Mouse (Mus musculus) hindbrain, embryonic 16.5 days (tissue): ENCODE results near the gene Bphl. TPM values are rescaled to one million over a fixed set of nuclear protein-coding genes. Genes with fewer than 3 reads are reported as not detected.
A peak's percentile ranks its signal among the peaks of the same experiment; 100 is the strongest.
"Not testable (repeated sequence)": the region's sequence is repeated elsewhere in the genome, so short reads cannot be mapped to it uniquely, and the experiment has no call there.

Source experiments
- ATAC-seq: fragments of 200-750 bp; cut with Nextera tagmentation; 2 replicates; pipeline ENCODE4 v1.8.0; 2017; ENCODE audit warnings: moderate TSS enrichment, moderate library complexity
- H3K27ac ChIP-seq: fragments of 300-500 bp; sonication (generic); 2 replicates; pipeline ENCODE4 v1.5.1; 2014; ENCODE audit warnings: low read depth, mild to moderate bottlenecking, control low read depth, low read length, moderate library complexity
- H3K27me3 ChIP-seq: fragments of 300-500 bp; sonication (generic); replicated peaks from 2 replicates; pipeline ENCODE4 v1.6.1; 2014; ENCODE audit warnings: low read length; ENCODE audit not compliant: control insufficient read depth, insufficient read depth
- H3K36me3 ChIP-seq: fragments of 300-500 bp; sonication (generic); 2 replicates; pipeline ENCODE4 v1.6.1; 2014; ENCODE audit warnings: mild to moderate bottlenecking, low read length, moderate library complexity, mixed read lengths; ENCODE audit not compliant: control insufficient read depth, insufficient read depth
- H3K4me1 ChIP-seq: fragments of 300-500 bp; sonication (generic); 2 replicates; pipeline ENCODE4 v1.6.1; 2014; ENCODE audit warnings: low read depth, low read length; ENCODE audit not compliant: control insufficient read depth, insufficient read depth
- H3K4me2 ChIP-seq: fragments of 300-500 bp; sonication (generic); 2 replicates; pipeline ENCODE4 v1.6.1; 2014; ENCODE audit warnings: mild to moderate bottlenecking, low read length, control low read depth, moderate library complexity
- H3K4me3 ChIP-seq: fragments of 300-500 bp; sonication (generic); 2 replicates; pipeline ENCODE4 v1.5.1; 2014; ENCODE audit warnings: mild to moderate bottlenecking, low read length, control low read depth, moderate library complexity
- H3K9ac ChIP-seq: fragments of 300-500 bp; sonication (generic); 2 replicates; pipeline ENCODE4 v1.6.1; 2014; ENCODE audit warnings: low read depth, mild to moderate bottlenecking, control low read depth, low read length, moderate library complexity
- H3K9me3 ChIP-seq: fragments of 300-500 bp; sonication (generic); 2 replicates; pipeline ENCODE4 v1.6.1; 2014; ENCODE audit warnings: mild to moderate bottlenecking, low read length, moderate library complexity; ENCODE audit not compliant: control insufficient read depth
- WGBS: fragments of 180-500 bp; shearing (Covaris S2); extraction: QIAGEN DNeasy Blood & Tissue Kit; methylation state at CpG from one replicate; pipeline ENCODE4 v1.1.7; 2014; 5-methylcytosine and 5-hydroxymethylcytosine counted together
- polyA plus RNA-seq: library from polyadenylated mRNA; unstranded; fragments of >200 nt; fragmentation: Nextera tagmentation; extraction: Ambion mirVana; gene quantifications from 2 replicates; pipeline ENCODE4 v1.2.1, GENCODE M21; 2015

Bphl gene
- polyA plus RNA-seq, 1 experiment from 2014 or later, result 45.9 TPM

DNA sequence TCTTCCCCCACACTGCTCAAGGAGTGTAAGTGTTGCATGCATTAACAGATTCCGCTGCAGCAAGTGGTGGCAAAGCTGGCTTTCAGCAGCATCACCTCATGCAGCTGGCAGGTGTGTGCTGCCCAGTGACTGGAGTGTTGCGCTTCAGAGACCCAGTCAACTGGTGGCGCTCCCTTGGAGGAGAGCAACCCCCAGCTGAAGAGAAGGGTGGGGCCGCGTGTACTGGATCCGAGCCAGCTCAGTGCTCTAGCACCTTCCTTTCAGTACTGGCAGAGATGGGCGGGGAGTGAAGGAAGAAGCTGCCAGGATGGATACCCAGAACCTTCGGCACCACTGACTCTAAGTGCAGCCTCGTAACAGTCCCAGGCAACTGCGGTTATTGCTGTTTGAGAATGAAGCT lies 25.1 kb downstream of the Bphl start:
- H3K4me3 ChIP-seq, result no peak overlapping the region
- H3K27ac ChIP-seq, result no peak overlapping the region
- H3K9me3 ChIP-seq, result no peaks in the 10 kb centered on the region
- H3K36me3 ChIP-seq, result peaks cover 7% of the 10 kb centered on the region; the same call in 1 of the 2 replicates
- H3K9ac ChIP-seq, result no peak overlapping the region
- no peak for ATAC-seq
- no peak overlapping the region for H3K4me2 ChIP-seq
- 87% methylated on average over 10 of the region's 10 CpGs for WGBS
- H3K4me1 ChIP-seq, result no peaks in the 10 kb centered on the region
- H3K27me3 ChIP-seq, result no peaks in the 10 kb centered on the region

DNA sequence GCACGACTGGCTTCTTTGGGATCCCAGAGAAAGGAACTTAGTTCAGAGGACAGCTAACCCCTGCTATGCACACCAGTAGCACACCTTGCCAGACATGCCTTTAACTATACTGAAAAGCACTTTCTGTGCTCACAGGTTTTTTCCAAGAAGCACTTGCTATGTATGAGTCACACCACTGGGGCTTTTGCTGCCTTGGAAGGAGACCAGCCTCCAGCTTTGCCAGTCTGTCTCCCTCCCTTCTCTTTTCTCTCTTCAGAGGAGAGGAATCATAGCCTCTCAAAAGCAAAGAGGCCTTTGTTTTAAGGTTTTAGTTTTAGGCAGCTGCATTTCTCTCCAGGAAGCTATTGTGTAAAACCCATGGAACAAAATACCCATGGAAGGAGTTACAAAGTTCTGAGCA lies 29.0 kb downstream of the Bphl start:
- ATAC-seq, result no peak
- Histone ChIP-seq H3K4me2 (no peak overlapping the region), H3K4me3 (no peak overlapping the region), H3K4me1 (no peaks in the 10 kb centered on the region), H3K27ac (no peak overlapping the region), H3K9me3 (no peaks in the 10 kb centered on the region), H3K36me3 (peaks cover 7% of the 10 kb centered on the region; the same call in 1 of the 2 replicates), H3K9ac (no peak overlapping the region), H3K27me3 (no peaks in the 10 kb centered on the region)
- WGBS, result 8% methylated on average over 1 of the region's 1 CpGs

DNA sequence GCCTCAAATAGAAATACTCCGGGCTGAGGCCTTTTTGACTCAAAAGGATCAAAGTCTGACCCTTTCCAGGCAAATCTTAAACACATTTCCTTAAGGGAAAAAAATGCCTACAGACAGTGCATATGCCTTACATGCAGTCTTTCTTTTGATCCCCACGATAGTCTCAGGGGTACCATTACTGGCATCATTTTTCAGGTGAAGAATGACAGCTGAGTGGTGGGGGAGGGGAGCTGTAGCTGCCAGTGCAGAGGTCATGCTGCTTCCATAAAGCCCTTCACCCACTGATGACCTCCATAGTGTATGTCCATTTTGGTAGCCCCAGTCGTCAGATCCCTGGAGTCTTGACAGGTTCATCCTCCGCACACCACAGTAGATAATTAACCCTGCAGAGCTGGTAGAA lies 32.9 kb downstream of the Bphl start:
- Histone ChIP-seq H3K4me1 (peaks cover 9% of the 10 kb centered on the region), H3K27ac (no peak overlapping the region), H3K9ac (no peak overlapping the region), H3K27me3 (no peaks in the 10 kb centered on the region), H3K4me2 (no peak overlapping the region), H3K4me3 (no peak overlapping the region), H3K9me3 (no peaks in the 10 kb centered on the region), H3K36me3 (peaks cover 8% of the 10 kb centered on the region)
- no peak for ATAC-seq
- 54% methylated on average over 4 of the region's 4 CpGs for WGBS

DNA sequence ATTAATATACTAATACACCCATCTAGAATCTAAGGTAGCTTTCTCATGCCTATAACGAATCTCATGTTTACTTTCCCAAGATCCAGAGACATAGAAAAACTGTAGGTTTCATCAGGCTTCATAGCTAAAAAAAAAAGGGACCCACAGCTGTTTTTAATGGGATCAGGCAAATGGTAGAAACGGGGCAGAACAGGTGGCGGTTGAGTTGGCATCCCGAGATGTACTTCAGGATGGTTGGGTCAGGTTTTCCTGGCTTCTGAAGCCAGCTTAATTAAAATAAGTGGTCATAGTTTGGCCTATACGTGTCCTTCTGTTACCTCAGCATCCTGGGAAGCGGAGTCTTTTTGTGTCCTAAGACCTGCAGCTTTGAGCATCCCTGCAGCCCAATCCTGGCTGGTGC lies 34.4 kb downstream of the Bphl start:
- H3K9me3 ChIP-seq, result no peaks in the 10 kb centered on the region
- H3K4me3 ChIP-seq, result no peak overlapping the region
- H3K36me3 ChIP-seq, result peaks cover 10% of the 10 kb centered on the region
- 84% methylated on average over 6 of the region's 6 CpGs for WGBS
- H3K9ac ChIP-seq, result no peak overlapping the region
- no peaks in the 10 kb centered on the region for H3K27me3 ChIP-seq
- peaks cover 16% of the 10 kb centered on the region for H3K4me1 ChIP-seq
- no peak overlapping the region for H3K27ac ChIP-seq
- ATAC-seq, result no peak
- H3K4me2 ChIP-seq, result no peak overlapping the region

DNA sequence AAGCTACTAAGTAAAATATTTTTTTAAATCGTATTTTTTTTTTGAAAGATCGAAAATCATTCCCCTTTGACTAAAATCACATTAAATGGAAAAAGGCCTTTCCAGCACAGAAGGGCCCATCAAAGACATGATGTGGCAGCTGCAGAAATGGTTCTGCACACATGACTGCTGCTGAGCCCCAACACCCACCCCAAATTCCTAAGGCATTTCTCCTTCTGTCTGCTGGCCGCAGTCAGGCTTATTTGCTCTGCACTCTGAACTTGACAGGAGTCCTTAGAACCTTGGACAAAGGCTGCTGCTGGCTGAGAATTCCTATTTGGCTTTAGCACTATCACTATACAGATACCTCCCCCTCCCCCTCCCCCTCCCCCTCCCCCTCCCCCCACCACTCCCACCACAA lies 35.5 kb downstream of the Bphl start:
- H3K9me3 ChIP-seq, result no peaks in the 10 kb centered on the region
- no peak overlapping the region for H3K9ac ChIP-seq
- H3K27me3 ChIP-seq, result no peaks in the 10 kb centered on the region
- no peak for ATAC-seq
- no peak overlapping the region for H3K4me2 ChIP-seq
- peaks cover 16% of the 10 kb centered on the region for H3K4me1 ChIP-seq
- H3K4me3 ChIP-seq, result no peak overlapping the region
- no peak overlapping the region for H3K27ac ChIP-seq
- 69% methylated on average over 3 of the region's 3 CpGs for WGBS
- H3K36me3 ChIP-seq, result peaks cover 7% of the 10 kb centered on the region

- not testable (repeated sequence) for ATAC-seq, H3K4me3 ChIP-seq, H3K9me3 ChIP-seq, H3K4me2 ChIP-seq, H3K36me3 ChIP-seq, H3K27me3 ChIP-seq, H3K9ac ChIP-seq, H3K27ac ChIP-seq
- WGBS, result 90% methylated on average over 7 of the region's 17 CpGs
- peaks cover 18% of the 10 kb centered on the region for H3K4me1 ChIP-seq
Measured at GRCm38 (mm10) chr13:34074441-34074840, 37.0 kb downstream of the Bphl start.

GRCm38 (mm10) chr13:34075893-34076292 lies 38.5 kb downstream of the Bphl start:
- H3K36me3 ChIP-seq, H3K9me3 ChIP-seq, H3K27me3 ChIP-seq, H3K27ac ChIP-seq, ATAC-seq: not testable (repeated sequence)
- Histone ChIP-seq H3K9ac (peak overlapping the region; percentile 98), H3K4me1 (peaks cover 18% of the 10 kb centered on the region), H3K4me2 (peak overlapping the region; percentile 71), H3K4me3 (peak overlapping the region; percentile 82)
- 58% methylated on average over 6 of the region's 6 CpGs for WGBS

DNA sequence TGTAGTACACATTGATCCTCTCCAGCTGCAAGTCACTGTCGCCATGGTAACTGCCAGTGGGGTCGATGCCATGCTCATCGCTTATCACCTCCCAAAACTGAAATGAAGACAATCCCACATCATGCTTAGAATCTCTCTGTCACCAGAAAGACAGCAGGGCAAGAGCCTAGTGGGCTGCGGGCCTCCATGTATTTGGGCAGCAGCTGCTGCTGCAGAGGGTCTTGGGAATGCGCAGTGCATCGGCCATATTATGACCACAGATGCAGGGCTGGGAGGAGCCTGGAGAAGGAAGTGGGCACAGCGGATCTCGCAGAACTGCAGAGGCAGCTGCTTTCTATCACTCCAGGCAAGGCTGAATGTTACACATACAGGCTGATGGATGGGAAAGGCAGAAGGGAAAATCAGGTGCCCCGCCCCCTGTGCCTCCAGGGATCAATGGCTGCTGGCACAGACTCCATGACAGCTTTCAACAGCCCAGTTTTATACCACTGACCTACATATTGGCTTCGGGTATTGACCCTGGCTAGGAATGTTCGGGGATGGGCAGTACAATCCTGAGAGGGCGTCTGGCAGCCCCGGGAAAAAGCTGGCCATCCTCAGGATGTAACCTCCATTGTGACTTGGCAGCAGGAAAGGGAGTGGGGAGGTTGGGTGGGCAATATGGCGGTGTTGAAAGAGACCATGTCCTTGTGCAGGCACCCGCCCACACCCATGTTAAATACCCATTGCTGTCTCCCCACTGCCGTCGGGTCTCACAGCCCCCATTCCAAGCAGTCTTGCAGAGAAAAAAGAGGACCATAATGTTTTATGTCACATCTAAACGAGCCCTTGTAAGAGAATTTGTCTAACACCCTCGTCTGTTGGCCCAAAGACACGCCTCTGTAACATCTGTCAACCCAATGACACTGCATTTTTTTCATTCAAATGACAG lies 39.4 kb downstream of the Bphl start:
- Histone ChIP-seq H3K36me3 (peaks cover 7% of the 10 kb centered on the region), H3K9me3 (no peaks in the 10 kb centered on the region), H3K4me3 (peak overlapping the region; percentile 82), H3K27me3 (no peaks in the 10 kb centered on the region), H3K4me1 (peaks cover 18% of the 10 kb centered on the region), H3K27ac (peak overlapping the region; percentile 93), H3K9ac (peak overlapping the region; percentile 98), H3K4me2 (peak overlapping the region; percentile 71)
- 19% methylated on average over 20 of the region's 20 CpGs for WGBS
- ATAC-seq, result peak; percentile 69

GRCm38 (mm10) chr13:34077492-34078271 lies 40.3 kb downstream of the Bphl start, which contains the start of gene Tubb2a:
TSS of gene Tubb2a (minus strand) at chr13:34078007.
- H3K4me2 ChIP-seq, result peak within 1 kb of the TSS; percentile 71
- peaks cover 18% of the 10 kb centered on the region for H3K4me1 ChIP-seq
- H3K9ac ChIP-seq, result peak within 1 kb of the TSS; percentile 98
- H3K4me3 ChIP-seq, result peak within 1 kb of the TSS; percentile 82
- peaks cover 7% of the 10 kb centered on the region for H3K36me3 ChIP-seq
- H3K9me3 ChIP-seq, result no peaks in the 10 kb centered on the region
- ATAC-seq, result peak; percentile 88
- under 1% methylated on average over 43 of the region's 45 CpGs for WGBS
- H3K27me3 ChIP-seq, result no peaks in the 10 kb centered on the region
- H3K27ac ChIP-seq, result peak within 1 kb of the TSS; percentile 93
